12 mouse cellular contexts compared by ENCODE assay signal in genomic region chr6:34482842-34483241, GRCm38 (mm10). TPM values are rescaled to one million over a fixed set of nuclear protein-coding genes. Genes with fewer than 3 reads are reported as not detected.
DNase-seq lines count a peak whose midpoint lies in the region; ATAC-seq and TF ChIP-seq lines count a peak whose summit lies in the region.
"Had no signal": no experiment of that assay in that cellular context is flagged by ENCODE, and none has a peak within 500 bp of the region (broad histone marks: within the 10 kb centered on the region; RNA-seq: fewer than 3 reads in every experiment).

No protein-coding gene starts in this region.

- H3K27me3 ChIP-seq in forebrain, embryonic 14.5 days (replicated peaks; ENCODE audit: control insufficient read depth, insufficient read depth, low read length), result no peaks in the 10 kb centered on the region
- no peaks in the 10 kb centered on the region for H3K27me3 ChIP-seq in forebrain, embryonic 13.5 days
- no peaks in the 10 kb centered on the region; the same call in 1 of the 2 replicates for H3K27me3 ChIP-seq in liver, embryonic 13.5 days
- H3K27me3 ChIP-seq in heart, embryonic 13.5 days (replicated peaks), result no peaks in the 10 kb centered on the region
- no peaks in the 10 kb centered on the region for H3K27me3 ChIP-seq in small intestine, adult 2 months (ENCODE audit: control insufficient read depth, insufficient read depth, low read length)
- H3K27me3 ChIP-seq: heart, embryonic 15.5 days had no signal

- no peaks in the 10 kb centered on the region for H3K9me3 ChIP-seq in forebrain, embryonic 14.5 days (replicated peaks; ENCODE audit: control insufficient read depth, low read length)
- H3K9me3 ChIP-seq in forebrain, embryonic 13.5 days (replicated peaks), result no peaks in the 10 kb centered on the region
- H3K9me3 ChIP-seq in liver, embryonic 13.5 days (replicated peaks), result no peaks in the 10 kb centered on the region
- H3K9me3 ChIP-seq in heart, embryonic 13.5 days, result no peaks in the 10 kb centered on the region
- H3K9me3 ChIP-seq: heart, embryonic 15.5 days had no signal

- no peak for TF ChIP-seq POLR2A in small intestine, adult 2 months (IDR thresholded peaks at IDR 0.05; ENCODE audit: low read depth, low read length)

- H3K36me3 ChIP-seq in forebrain, embryonic 14.5 days (ENCODE audit: control insufficient read depth, insufficient read depth, low read length), result peaks cover 6% of the 10 kb centered on the region
- peaks cover 7% of the 10 kb centered on the region for H3K36me3 ChIP-seq in forebrain, embryonic 13.5 days (ENCODE audit: poor library complexity, severe bottlenecking)
- peaks cover 11% of the 10 kb centered on the region for H3K36me3 ChIP-seq in liver, embryonic 13.5 days
- H3K36me3 ChIP-seq in heart, embryonic 13.5 days, result peaks cover 6% of the 10 kb centered on the region
- H3K36me3 ChIP-seq in small intestine, adult 2 months (ENCODE audit: control insufficient read depth, insufficient read depth, low read length), result peaks cover 9% of the 10 kb centered on the region
- H3K36me3 ChIP-seq: heart, embryonic 15.5 days had no signal

- TF ChIP-seq CTCF in small intestine, adult 2 months (IDR thresholded peaks at IDR 0.05; ENCODE audit: extremely low read depth, insufficient read length, insufficient replicate concordance, low read depth, low read length), result no peak

- no peak overlapping the region for H3K9ac ChIP-seq in forebrain, embryonic 14.5 days (ENCODE audit: low read length)
- no peak overlapping the region for H3K9ac ChIP-seq in forebrain, embryonic 13.5 days
- no peak overlapping the region for H3K9ac ChIP-seq in liver, embryonic 13.5 days
- no peak overlapping the region for H3K9ac ChIP-seq in heart, embryonic 13.5 days
- H3K9ac ChIP-seq: heart, embryonic 15.5 days had no signal

- no peak overlapping the region for H3K4me3 ChIP-seq in forebrain, embryonic 14.5 days (ENCODE audit: low read depth, low read length)
- H3K4me3 ChIP-seq in forebrain, embryonic 13.5 days, result no peak overlapping the region
- 0 out of 2 replicates have a peak overlapping the region, but pooled peaks have one; percentile 6 for H3K4me3 ChIP-seq in liver, embryonic 13.5 days (replicated peaks)
- no peak overlapping the region for H3K4me3 ChIP-seq in heart, embryonic 13.5 days
- H3K4me3 ChIP-seq in small intestine, adult 2 months (ENCODE audit: low read depth, low read length), result no peak overlapping the region
- H3K4me3 ChIP-seq: heart, embryonic 15.5 days had no signal

- no peak overlapping the region for H3K27ac ChIP-seq in forebrain, embryonic 14.5 days (ENCODE audit: low read depth, low read length)
- H3K27ac ChIP-seq in forebrain, embryonic 13.5 days, result no peak overlapping the region
- H3K27ac ChIP-seq in liver, embryonic 13.5 days, result peak overlapping the region; percentile 50
- no peak overlapping the region for H3K27ac ChIP-seq in heart, embryonic 13.5 days (replicated peaks)
- peak overlapping the region; percentile 90 for H3K27ac ChIP-seq in small intestine, adult 2 months (ENCODE audit: insufficient read depth, low read depth, low read length)
- H3K27ac ChIP-seq: heart, embryonic 15.5 days had no signal

- no peak overlapping the region for H3K4me2 ChIP-seq in forebrain, embryonic 14.5 days (ENCODE audit: low read length)
- H3K4me2 ChIP-seq in forebrain, embryonic 13.5 days, result no peak overlapping the region
- peak overlapping the region; percentile 13; the same call in 1 of the 2 replicates for H3K4me2 ChIP-seq in liver, embryonic 13.5 days
- H3K4me2 ChIP-seq in heart, embryonic 13.5 days, result peak overlapping the region; percentile 93
- H3K4me2 ChIP-seq: heart, embryonic 15.5 days had no signal

- peak; percentile 24; the same call in 1 of the 2 replicates for ATAC-seq in forebrain, embryonic 14.5 days
- no peak; the same call in 1 of the 2 replicates for ATAC-seq in forebrain, embryonic 13.5 days
- ATAC-seq in liver, embryonic 13.5 days (ENCODE audit: low read depth), result no peak
- no peak for ATAC-seq in heart, embryonic 13.5 days (ENCODE audit: extremely low read depth, insufficient number of reproducible peaks, low FRiP score, low TSS enrichment)

- DNase-seq in forebrain, embryonic 14.5 days (ENCODE audit: low spot score), result peak; percentile 51
- no peak for DNase-seq in liver, embryonic 13.5 days
- DNase-seq in liver, result no peak
- no peak for DNase-seq in cerebellum, postnatal 25 days
- DNase-seq in frontal cortex, postnatal 36 days (ENCODE audit: low spot score in 2 of 2), result no peak
- DNase-seq: B cell, adult 2 months; kidney, adult 9 months; left cerebral cortex, postnatal 4 days had no signal

- H3K4me1 ChIP-seq in forebrain, embryonic 14.5 days (ENCODE audit: control insufficient read depth, insufficient read depth, low read length), result peaks cover 23% of the 10 kb centered on the region
- peaks cover 34% of the 10 kb centered on the region for H3K4me1 ChIP-seq in forebrain, embryonic 13.5 days
- H3K4me1 ChIP-seq in liver, embryonic 13.5 days (replicated peaks), result peaks cover 99% of the 10 kb centered on the region
- peaks cover 51% of the 10 kb centered on the region for H3K4me1 ChIP-seq in heart, embryonic 13.5 days
- peaks cover 33% of the 10 kb centered on the region for H3K4me1 ChIP-seq in small intestine, adult 2 months (ENCODE audit: control insufficient read depth, insufficient read depth, insufficient read length, low read length)

- WGBS in forebrain, embryonic 14.5 days, result 91% methylated on average over 4 of the region's 4 CpGs
- WGBS in forebrain, embryonic 13.5 days, result 89% methylated on average over 4 of the region's 4 CpGs
- WGBS in liver, embryonic 13.5 days (ENCODE audit: insufficient replicate concordance), result 65% methylated on average over 4 of the region's 4 CpGs
- 60% methylated on average over 4 of the region's 4 CpGs for WGBS in heart, embryonic 13.5 days
- 51% methylated on average over 4 of the region's 4 CpGs for WGBS in small intestine, adult 2 months

RNA-seq across cellular contexts. Expression of gene Bpgm, which starts 6.8 kb away (rescaled TPM):
- polyA plus RNA-seq in forebrain, embryonic 14.5 days (2014; fragmentation: Nextera tagmentation; extraction: Ambion mirVana), result 66.1 and 84.3 TPM in 2 replicates
- 57.8 and 72.7 TPM in 2 replicates for polyA plus RNA-seq in forebrain, embryonic 13.5 days (2015; fragmentation: Nextera tagmentation; extraction: Ambion mirVana)
- 136 and 141 TPM in 2 replicates for polyA plus RNA-seq in liver, embryonic 13.5 days (2015; fragmentation: Nextera tagmentation; extraction: Ambion mirVana)
- polyA plus RNA-seq in heart, embryonic 13.5 days (2015; fragmentation: Nextera tagmentation; extraction: Ambion mirVana), result 69.1 and 111 TPM in 2 replicates
- polyA plus RNA-seq in small intestine, adult 2 months (2012; rRNA removed), result 15.0 and 22.1 TPM in 2 replicates

Comparison
In these comparisons a context has a peak if more than half of its experiments do, and no peak if none do; other contexts are left out.
1. H3K27ac ChIP-seq: peak in liver, embryonic 13.5 days (single experiment) and small intestine, adult 2 months (single experiment); none in forebrain, embryonic 14.5 days (single experiment), forebrain, embryonic 13.5 days (single experiment) and heart, embryonic 13.5 days (single experiment).
2. H3K4me2 ChIP-seq: peak in liver, embryonic 13.5 days (single experiment) and heart, embryonic 13.5 days (single experiment); none in forebrain, embryonic 14.5 days (single experiment) and forebrain, embryonic 13.5 days (single experiment).